ENCODE assay signal across 17 mouse cellular contexts in the genomic region with DNA sequence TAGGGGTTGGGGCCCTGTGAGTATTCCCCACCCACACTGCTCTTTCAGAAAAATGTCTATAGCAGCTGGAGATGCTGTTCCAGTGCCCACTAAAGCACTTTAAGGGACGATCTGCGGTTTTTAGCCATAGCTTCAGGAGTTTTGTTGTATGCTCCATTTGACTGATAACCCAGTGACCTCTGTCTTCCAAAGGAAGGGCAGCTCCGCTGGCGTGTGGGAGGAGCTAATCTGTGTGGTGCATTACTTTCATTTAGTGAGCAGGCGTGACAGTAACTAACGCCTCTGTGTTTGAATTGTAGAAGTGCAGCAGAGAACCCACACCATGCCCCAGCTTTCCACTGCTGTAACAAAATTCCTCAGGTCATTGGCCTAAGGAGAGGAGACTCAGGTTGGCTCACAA. TPM values are rescaled to one million over a fixed set of nuclear protein-coding genes. Genes with fewer than 3 reads are reported as not detected.
"Had no signal": no experiment of that assay in that cellular context is flagged by ENCODE, and none has a peak within 500 bp of the region (broad histone marks: within the 10 kb centered on the region; RNA-seq: fewer than 3 reads in every experiment).

No protein-coding gene starts in this region.

- DNase-seq: kidney, adult 8-10 months; kidney, postnatal 36 days; left cerebral cortex, postnatal 4 days; lung, adult 2 months; lung, postnatal 36 days; midbrain, embryonic 14.5 days; right cerebral cortex, postnatal 14 days; thymus, postnatal 4 days had no signal

- H3K4me3 ChIP-seq: limb, embryonic 13.5 days; midbrain, embryonic 10.5 days; neural tube, embryonic 12.5 days had no signal

- H3K9me3 ChIP-seq: limb, embryonic 13.5 days; midbrain, embryonic 10.5 days; neural tube, embryonic 12.5 days had no signal

- H3K9ac ChIP-seq: limb, embryonic 13.5 days; liver, embryonic 14.5 days; neural tube, embryonic 12.5 days had no signal

- H3K27me3 ChIP-seq: limb, embryonic 13.5 days; neural tube, embryonic 12.5 days had no signal

- H3K27ac ChIP-seq: kidney, postnatal 0 days; limb, embryonic 13.5 days; liver, embryonic 14.5 days; midbrain, embryonic 10.5 days; neural tube, embryonic 12.5 days had no signal

- ATAC-seq: lung, postnatal 0 days had no signal

- H3K36me3 ChIP-seq: limb, embryonic 13.5 days; midbrain, embryonic 10.5 days; neural tube, embryonic 12.5 days had no signal

- H3K4me2 ChIP-seq: limb, embryonic 13.5 days; neural tube, embryonic 12.5 days had no signal

RNA-seq across cellular contexts. Expression of gene Rnf182, which starts 38.6 kb away (rescaled TPM):
- total RNA-seq: megakaryocyte, adult 5-6 weeks; monocyte, adult 5-6 weeks; neutrophil, adult 5-6 weeks had no signal
